Mouse (Mus musculus): Measurements from ENCODE around the gene Cdkn1a. TPM values are rescaled to one million over a fixed set of nuclear protein-coding genes. Genes with fewer than 3 reads are reported as not detected.

The Cdkn1a gene
- polyA plus RNA-seq, 2 experiments: 2.6 to 7.0 TPM

DNA sequence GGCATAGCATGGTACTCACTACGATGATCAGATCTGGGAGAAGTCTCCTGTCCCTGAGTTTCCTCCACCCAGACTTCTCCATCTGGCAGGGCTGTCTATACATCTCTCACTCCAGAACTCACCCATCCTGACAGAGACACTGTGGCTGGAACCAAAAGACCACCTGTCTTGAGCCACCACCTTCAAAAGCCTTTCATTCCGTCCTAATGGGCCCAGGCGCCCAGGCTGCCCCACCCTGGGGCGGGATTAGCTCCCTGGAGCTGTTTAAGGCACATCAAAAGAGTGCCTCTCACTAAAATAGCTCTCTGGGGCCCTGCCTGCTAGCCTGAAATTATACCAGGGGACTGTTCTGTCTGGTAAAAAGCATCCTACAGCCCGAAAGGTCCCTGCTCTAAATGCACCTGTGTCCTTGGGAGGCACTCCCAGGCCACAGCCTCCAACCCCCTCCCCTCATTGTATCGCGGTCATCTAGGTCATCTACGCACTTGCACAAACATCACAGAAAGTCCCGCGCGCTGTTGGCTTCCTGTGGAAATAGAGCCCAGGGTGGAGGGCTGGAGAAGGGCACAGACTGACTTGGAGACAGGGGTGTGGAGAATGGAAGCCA, 18.0 kb upstream of the Cdkn1a start:
- TF ChIP-seq EP300 (IDR thresholded peaks at IDR 0.05; ENCODE audit: low read depth) (no peak), CTCF (IDR thresholded peaks at IDR 0.05; ENCODE audit: low read depth) (no peak)
- no peak overlapping the region for H3K9ac ChIP-seq (replicated peaks)
- peaks cover 4% of the 10 kb centered on the region for H3K27me3 ChIP-seq (ENCODE audit: control insufficient read depth, insufficient read depth, low read length)
- H3K4me3 ChIP-seq (ENCODE audit: insufficient read depth in 1 of 2, low read depth in 2 of 2, low read length in 2 of 2): no peak overlapping the region
- DNase-seq (ENCODE audit: low read depth in 3 of 3, low spot score in 3 of 3) (no peak), ATAC-seq (ENCODE audit: insufficient read depth) (no peak)
- 24% methylated on average over 11 of the region's 11 CpGs for WGBS (ENCODE audit: insufficient replicate concordance)
- no peak overlapping the region for H3K4me2 ChIP-seq (ENCODE audit: low read depth)
- H3K36me3 ChIP-seq (replicated peaks; ENCODE audit: control insufficient read depth, insufficient read depth, low read depth): no peaks in the 10 kb centered on the region
- H3K4me1 ChIP-seq (replicated peaks; ENCODE audit: control insufficient read depth in 2 of 2, insufficient read depth in 2 of 2, low read length in 1 of 2): peaks cover 0 to 2% of the 10 kb centered on the region in 2 experiments; a peak in 1 of 4 replicates
- H3K9me3 ChIP-seq (ENCODE audit: control insufficient read depth, low read length): no peaks in the 10 kb centered on the region
- no peak overlapping the region for H3K27ac ChIP-seq

DNA sequence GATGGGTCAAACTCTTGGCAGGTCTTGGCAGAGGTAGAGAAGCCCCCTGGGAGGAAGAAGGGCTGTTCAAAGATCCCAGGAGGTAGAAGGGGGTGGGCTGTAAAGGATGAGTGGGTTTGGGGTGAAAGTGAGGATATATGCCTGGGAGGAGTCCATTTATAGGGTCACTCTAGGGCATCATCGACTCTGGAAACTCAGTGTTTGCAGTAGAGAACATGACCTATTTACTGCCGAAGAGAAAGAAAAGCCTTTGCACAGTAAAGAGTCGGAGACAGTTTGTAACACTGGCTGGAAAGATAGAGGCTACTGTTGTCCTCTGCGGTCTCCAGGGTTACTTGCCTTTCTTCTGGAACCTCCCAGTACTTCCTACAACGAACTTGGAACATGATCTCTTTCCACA, 17.5 kb upstream of the Cdkn1a start:
- H3K9ac ChIP-seq (replicated peaks): no peak overlapping the region

DNA sequence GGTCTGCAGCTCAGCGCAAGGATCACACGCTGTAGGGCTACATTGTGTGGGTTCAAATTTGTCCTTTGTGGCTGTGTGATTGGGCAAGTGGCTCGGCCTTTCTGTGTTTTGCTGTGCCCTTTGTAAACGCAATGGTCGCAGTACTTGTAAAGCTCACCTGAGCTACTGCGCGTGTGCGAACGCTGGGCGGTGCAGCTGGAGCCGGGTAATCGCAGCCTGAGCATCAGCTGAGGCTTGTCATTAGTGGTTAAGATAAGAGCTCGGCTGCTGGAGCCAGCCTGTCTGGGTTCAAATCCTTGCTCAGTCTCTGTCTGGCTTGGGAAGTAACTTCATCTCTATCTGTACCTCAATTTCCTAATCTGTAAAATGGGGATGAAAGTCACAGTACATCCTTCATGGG, 16.7 kb upstream of the Cdkn1a start:
- no peak overlapping the region for H3K9ac ChIP-seq (replicated peaks)
- no peaks in the 10 kb centered on the region for H3K36me3 ChIP-seq (replicated peaks; ENCODE audit: control insufficient read depth, insufficient read depth, low read depth)
- no peak for DNase-seq (ENCODE audit: low read depth in 3 of 3, low spot score in 3 of 3)
- H3K27ac ChIP-seq: no peak overlapping the region
- H3K4me3 ChIP-seq (ENCODE audit: insufficient read depth in 1 of 2, low read depth in 2 of 2, low read length in 2 of 2): no peak overlapping the region
- peaks cover 0 to 5% of the 10 kb centered on the region in 2 experiments; a peak in 1 of 4 replicates for H3K4me1 ChIP-seq (replicated peaks; ENCODE audit: control insufficient read depth in 2 of 2, insufficient read depth in 2 of 2, low read length in 1 of 2)
- H3K27me3 ChIP-seq (ENCODE audit: control insufficient read depth, insufficient read depth, low read length): peaks cover 12% of the 10 kb centered on the region
- no peak for TF ChIP-seq CTCF (IDR thresholded peaks at IDR 0.05; ENCODE audit: low read depth)
- H3K4me2 ChIP-seq (ENCODE audit: low read depth): no peak overlapping the region
- no peaks in the 10 kb centered on the region for H3K9me3 ChIP-seq (ENCODE audit: control insufficient read depth, low read length)
- 53% methylated on average over 13 of the region's 13 CpGs for WGBS (ENCODE audit: insufficient replicate concordance)
- no peak for ATAC-seq (ENCODE audit: insufficient read depth)

More for the DNA sequence above, 17.5 kb upstream of the Cdkn1a start:
- ATAC-seq (ENCODE audit: insufficient read depth): no peak
- no peak for DNase-seq (ENCODE audit: low read depth in 3 of 3, low spot score in 3 of 3)
- Histone ChIP-seq H3K36me3 (replicated peaks; ENCODE audit: control insufficient read depth, insufficient read depth, low read depth) (no peaks in the 10 kb centered on the region), H3K27me3 (ENCODE audit: control insufficient read depth, insufficient read depth, low read length) (peaks cover 7% of the 10 kb centered on the region), H3K27ac (no peak overlapping the region), H3K4me3 (ENCODE audit: insufficient read depth in 1 of 2, low read depth in 2 of 2, low read length in 2 of 2) (no peak overlapping the region), H3K4me2 (ENCODE audit: low read depth) (no peak overlapping the region), H3K9me3 (ENCODE audit: control insufficient read depth, low read length) (no peaks in the 10 kb centered on the region), H3K4me1 (replicated peaks; ENCODE audit: control insufficient read depth in 2 of 2, insufficient read depth in 2 of 2, low read length in 1 of 2) (peaks cover 0 to 2% of the 10 kb centered on the region in 2 experiments; a peak in 1 of 4 replicates)
- TF ChIP-seq CTCF (IDR thresholded peaks at IDR 0.05; ENCODE audit: low read depth) (no peak), EP300 (IDR thresholded peaks at IDR 0.05; ENCODE audit: low read depth) (no peak)
- WGBS (ENCODE audit: insufficient replicate concordance): 51% methylated on average over 5 of the region's 5 CpGs

DNA sequence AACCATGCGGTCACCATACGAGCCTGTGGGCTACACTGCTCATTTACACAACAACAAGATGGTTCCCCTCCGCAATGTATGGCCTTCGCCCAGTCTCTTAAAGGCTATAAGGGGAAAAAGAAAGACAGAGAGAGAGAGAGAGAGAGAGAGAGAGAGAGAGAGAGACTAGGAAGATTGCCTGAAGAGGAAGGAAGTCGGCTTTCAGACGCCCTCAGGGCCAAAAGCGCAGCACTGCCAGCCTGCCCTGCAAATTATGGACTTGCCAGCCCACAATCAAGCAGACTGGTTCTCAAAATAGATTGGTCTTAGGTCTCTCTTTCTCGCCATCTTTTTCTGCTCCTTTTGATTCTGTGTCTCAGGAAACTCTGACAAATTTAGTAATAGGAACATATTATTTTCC, 14.5 kb upstream of the Cdkn1a start:
- Histone ChIP-seq H3K4me2 (ENCODE audit: low read depth) (no peak overlapping the region), H3K27ac (no peak overlapping the region), H3K9ac (replicated peaks) (no peak overlapping the region), H3K9me3 (ENCODE audit: control insufficient read depth, low read length) (no peaks in the 10 kb centered on the region), H3K4me3 (ENCODE audit: insufficient read depth in 1 of 2, low read depth in 2 of 2, low read length in 2 of 2) (no peak overlapping the region), H3K27me3 (ENCODE audit: control insufficient read depth, insufficient read depth, low read length) (peaks cover 19% of the 10 kb centered on the region), H3K36me3 (replicated peaks; ENCODE audit: control insufficient read depth, insufficient read depth, low read depth) (no peaks in the 10 kb centered on the region), H3K4me1 (replicated peaks; ENCODE audit: control insufficient read depth in 2 of 2, insufficient read depth in 2 of 2, low read length in 1 of 2) (peaks cover 0 to 10% of the 10 kb centered on the region in 2 experiments; a peak in 2 of 4 replicates)
- ATAC-seq (ENCODE audit: insufficient read depth) (no peak), DNase-seq (ENCODE audit: low read depth in 3 of 3, low spot score in 3 of 3) (no peak)
- 44% methylated on average over 8 of the region's 8 CpGs for WGBS (ENCODE audit: insufficient replicate concordance)
- TF ChIP-seq EP300 (IDR thresholded peaks at IDR 0.05; ENCODE audit: low read depth): no peak
- no peak for TF ChIP-seq CTCF (IDR thresholded peaks at IDR 0.05; ENCODE audit: low read depth)

DNA sequence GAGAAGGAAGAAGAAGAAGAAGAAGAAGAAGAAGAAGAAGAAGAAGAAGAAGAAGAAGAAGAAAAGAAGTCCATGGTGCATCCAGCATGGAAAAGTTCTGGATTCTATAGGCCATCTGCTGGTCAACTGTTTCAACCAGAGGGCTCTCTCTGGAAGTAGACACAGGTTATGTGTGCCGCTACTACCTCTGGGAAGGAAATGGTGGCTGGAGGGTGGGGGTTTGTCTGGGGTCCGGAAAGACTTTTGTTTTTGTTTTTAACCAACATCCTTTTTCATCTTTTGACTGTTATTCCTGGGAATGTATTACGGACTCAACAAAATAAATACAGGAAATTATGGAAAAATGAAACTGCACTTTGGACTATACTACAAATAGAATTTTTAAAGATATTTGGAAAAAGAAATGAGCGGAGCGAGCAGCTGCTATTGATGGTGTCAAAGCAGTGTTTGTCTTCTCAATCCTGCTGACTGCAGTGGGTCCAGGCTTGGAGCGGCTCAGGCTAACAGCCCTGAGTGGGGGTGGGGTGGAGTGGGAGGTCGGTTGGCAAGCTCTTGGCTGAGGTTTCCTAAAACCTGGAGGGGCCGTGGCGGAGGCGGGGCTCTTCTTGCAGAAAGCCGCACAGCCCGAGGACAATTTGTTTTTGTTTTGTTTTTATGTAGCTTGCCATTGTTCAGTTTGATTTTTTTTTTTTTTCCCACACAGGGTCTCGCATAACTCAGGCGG, 12.8 kb upstream of the Cdkn1a start:
- peaks cover 19% of the 10 kb centered on the region for H3K27me3 ChIP-seq (ENCODE audit: control insufficient read depth, insufficient read depth, low read length)
- no peak overlapping the region for H3K9ac ChIP-seq (replicated peaks)
- peaks cover 0 to 15% of the 10 kb centered on the region in 2 experiments; a peak in 2 of 4 replicates for H3K4me1 ChIP-seq (replicated peaks; ENCODE audit: control insufficient read depth in 2 of 2, insufficient read depth in 2 of 2, low read length in 1 of 2)
- H3K4me3 ChIP-seq (ENCODE audit: insufficient read depth in 1 of 2, low read depth in 2 of 2, low read length in 2 of 2): peak overlapping the region; percentile 27 to 50; a peak in 3 of 4 replicates
- no peak overlapping the region for H3K27ac ChIP-seq
- peak overlapping the region; percentile 62 for H3K4me2 ChIP-seq (ENCODE audit: low read depth)
- no peak for DNase-seq (ENCODE audit: low read depth in 3 of 3, low spot score in 3 of 3)
- 13% methylated on average over 14 of the region's 14 CpGs for WGBS (ENCODE audit: insufficient replicate concordance)
- no peak for ATAC-seq (ENCODE audit: insufficient read depth)
- H3K9me3 ChIP-seq (ENCODE audit: control insufficient read depth, low read length): no peaks in the 10 kb centered on the region
- TF ChIP-seq EP300 (IDR thresholded peaks at IDR 0.05; ENCODE audit: low read depth) (no peak), CTCF (IDR thresholded peaks at IDR 0.05; ENCODE audit: low read depth) (no peak)
- H3K36me3 ChIP-seq (replicated peaks; ENCODE audit: control insufficient read depth, insufficient read depth, low read depth): no peaks in the 10 kb centered on the region

All from liver, embryonic 14.5 days (tissue).